Mouse (Mus musculus) thymus, postnatal 4 days (tissue): ENCODE data around the gene Krtap4-8.
"Not testable (repeated sequence)": the region's sequence is repeated elsewhere in the genome, so short reads cannot be mapped to it uniquely, and the experiment has no call there.

ENCODE experiments used
- DNase-seq: peaks from one replicate; pipeline ENCODE4 v3.0.0; 2021

Krtap4-8 gene

GRCm38 (mm10) chr11:99780604-99781003 lies at the start of gene Krtap4-8:
Gene Krtap4-8 (minus strand): TSS chr11:99780704.
- no peak for DNase-seq

- DNase-seq: not testable (repeated sequence)
Measured at GRCm38 (mm10) chr11:99815566-99815965, 35.1 kb upstream of the Krtap4-8 start, which contains the start of gene Gm11564. Gene Gm11564 (minus strand): TSS chr11:99815666.

GRCm38 (mm10) chr11:99809792-99810191 lies 29.3 kb upstream of the Krtap4-8 start, which contains the start of gene Krtap4-13:
Gene Krtap4-13 (minus strand): TSS chr11:99809892.
- not testable (repeated sequence) for DNase-seq

- DNase-seq: not testable (repeated sequence)
Measured at GRCm38 (mm10) chr11:99804346-99804745, 23.8 kb upstream of the Krtap4-8 start, which contains the start of gene Gm11554. Gene Gm11554 (minus strand): TSS chr11:99804446.

GRCm38 (mm10) chr11:99798832-99799231 lies 18.3 kb upstream of the Krtap4-8 start, which contains the start of gene Gm11569:
Gene Gm11569 (minus strand): TSS chr11:99798932.
- DNase-seq: not testable (repeated sequence)

GRCm38 (mm10) chr11:99793367-99793766 lies 12.9 kb upstream of the Krtap4-8 start, which contains the start of gene Gm11596:
Gene Gm11596 (minus strand): TSS chr11:99793467.
- no peak for DNase-seq

GRCm38 (mm10) chr11:99784900-99785299 lies 4.4 kb upstream of the Krtap4-8 start, which contains the start of gene Krtap4-9:
Gene Krtap4-9 (plus strand): TSS chr11:99785200.
- not testable (repeated sequence) for DNase-seq

GRCm38 (mm10) chr11:99778401-99778800 lies 2.1 kb downstream of the Krtap4-8 start:
- no peak for DNase-seq

- not testable (repeated sequence) for DNase-seq
Measured at GRCm38 (mm10) chr11:99772813-99773212, 7.7 kb downstream of the Krtap4-8 start, which contains the start of gene Gm11595. Gene Gm11595 (minus strand): TSS chr11:99772913.

GRCm38 (mm10) chr11:99768410-99768809 lies 12.1 kb downstream of the Krtap4-8 start:
- no peak for DNase-seq

GRCm38 (mm10) chr11:99758877-99759276 lies 21.6 kb downstream of the Krtap4-8 start:
- DNase-seq: no peak

GRCm38 (mm10) chr11:99743985-99744384 lies 36.5 kb downstream of the Krtap4-8 start:
- DNase-seq: no peak

GRCm38 (mm10) chr11:99734190-99734589 lies 46.3 kb downstream of the Krtap4-8 start, which contains the start of gene Gm14180:
Gene Gm14180 (minus strand): TSS chr11:99734290.
- DNase-seq: no peak
